Mouse (Mus musculus): ENCODE results near the gene 3110021N24Rik. TPM values are rescaled to one million over a fixed set of nuclear protein-coding genes. Genes with fewer than 3 reads are reported as not detected.
"Not testable (repeated sequence)": the region's sequence is repeated elsewhere in the genome, so short reads cannot be mapped to it uniquely, and the experiment has no call there.

3110021N24Rik gene
- 0.10 TPM in 1 of 2 replicates, not detected in the other for polyA plus RNA-seq (2015; fragmentation: Nextera tagmentation; extraction: Ambion mirVana)

DNA sequence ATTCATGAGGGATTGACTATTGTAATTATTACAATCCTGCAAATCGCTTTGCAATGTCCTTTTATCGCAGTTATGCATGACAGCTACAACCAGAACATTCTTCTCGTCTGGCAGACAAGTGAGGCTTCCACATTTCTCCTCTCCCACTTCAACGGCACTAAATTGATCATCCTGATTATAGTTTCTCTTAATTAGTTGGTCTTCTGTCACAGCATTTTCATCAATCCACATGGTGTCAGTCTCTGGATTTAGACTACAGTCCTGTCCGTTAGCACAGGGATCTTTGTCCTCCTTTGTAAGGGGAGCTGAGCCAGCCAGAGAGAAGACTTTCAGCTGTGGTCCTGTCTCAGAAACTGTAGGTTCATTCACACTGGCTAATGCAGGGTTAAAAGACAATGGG lies at the start of gene 3110021N24Rik:
3110021N24Rik (plus strand) TSS at position 301 of the 400 bp plus-strand sequence.
- H3K9ac ChIP-seq, result no peak within 1 kb of the TSS
- H3K36me3 ChIP-seq, result no peaks in the 10 kb centered on the region
- no peaks in the 10 kb centered on the region for H3K9me3 ChIP-seq (replicated peaks)
- ATAC-seq (ENCODE audit: low read depth) (no peak), DNase-seq (no peak)
- H3K27ac ChIP-seq, result no peak within 1 kb of the TSS
- no peak within 1 kb of the TSS for H3K4me2 ChIP-seq
- H3K4me1 ChIP-seq (replicated peaks), result no peaks in the 10 kb centered on the region
- WGBS (ENCODE audit: insufficient replicate concordance), result 71% methylated on average over 5 of the region's 5 CpGs
- H3K27me3 ChIP-seq, result no peaks in the 10 kb centered on the region
- H3K4me3 ChIP-seq (replicated peaks), result no peak within 1 kb of the TSS

DNA sequence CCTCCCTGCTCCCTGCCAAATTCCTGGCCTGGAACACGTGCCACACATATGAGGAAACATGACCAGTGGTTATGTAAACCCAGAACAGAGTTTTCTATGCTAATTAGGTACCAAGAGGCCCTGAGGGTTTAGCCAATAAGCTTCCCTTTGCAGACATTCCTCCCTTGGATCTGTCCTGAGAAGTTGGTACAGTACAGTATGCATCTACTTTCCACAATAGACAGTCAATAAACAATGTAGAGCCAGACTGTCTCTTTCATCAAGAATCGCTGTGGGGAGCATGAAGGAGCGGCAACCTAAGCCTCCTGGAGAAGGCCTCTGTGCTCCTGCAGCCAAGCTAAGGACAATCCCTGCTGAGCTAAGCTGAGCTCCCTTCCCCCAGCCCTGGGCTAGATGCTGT lies 33.3 kb upstream of the 3110021N24Rik start:
- Histone ChIP-seq H3K4me3 (replicated peaks) (no peak overlapping the region), H3K36me3 (no peaks in the 10 kb centered on the region), H3K9ac (no peak overlapping the region), H3K27me3 (no peaks in the 10 kb centered on the region), H3K27ac (no peak overlapping the region), H3K4me1 (replicated peaks) (no peaks in the 10 kb centered on the region), H3K4me2 (no peak overlapping the region), H3K9me3 (replicated peaks) (no peaks in the 10 kb centered on the region)
- no peak for ATAC-seq (ENCODE audit: low read depth)
- DNase-seq, result no peak
- 64% methylated on average over 3 of the region's 3 CpGs for WGBS (ENCODE audit: insufficient replicate concordance)

DNA sequence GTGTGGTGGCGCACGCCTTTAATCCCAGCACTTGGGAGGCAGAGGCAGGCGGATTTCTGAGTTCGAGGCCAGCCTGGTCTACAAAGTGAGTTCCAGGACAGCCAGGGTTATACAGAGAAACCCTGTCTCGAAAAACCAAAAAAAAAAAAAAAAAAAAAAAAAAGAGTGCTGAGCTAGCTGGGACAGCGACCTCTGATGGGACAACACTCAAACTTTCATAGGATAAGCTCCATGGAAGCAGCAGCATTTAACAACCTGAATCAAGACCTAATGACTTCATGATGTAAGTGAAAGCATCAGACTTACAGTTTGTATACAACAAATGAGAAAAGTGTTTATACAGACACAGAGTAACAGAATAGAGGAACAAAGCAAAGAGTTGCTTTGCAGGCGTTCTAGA lies 32.4 kb upstream of the 3110021N24Rik start:
- H3K4me1 ChIP-seq (replicated peaks); H3K36me3 ChIP-seq; DNase-seq; H3K4me3 ChIP-seq (replicated peaks); H3K9ac ChIP-seq; H3K9me3 ChIP-seq (replicated peaks); H3K4me2 ChIP-seq; H3K27ac ChIP-seq; H3K27me3 ChIP-seq; ATAC-seq (ENCODE audit: low read depth): not testable (repeated sequence)
- WGBS (ENCODE audit: insufficient replicate concordance), result 64% methylated on average over 6 of the region's 7 CpGs

- DNase-seq (no peak), ATAC-seq (ENCODE audit: low read depth) (no peak)
- no peak overlapping the region for H3K9ac ChIP-seq
- no peaks in the 10 kb centered on the region for H3K4me1 ChIP-seq (replicated peaks)
- H3K9me3 ChIP-seq (replicated peaks), result no peaks in the 10 kb centered on the region
- 72% methylated on average over 3 of the region's 3 CpGs for WGBS (ENCODE audit: insufficient replicate concordance)
- no peak overlapping the region for H3K27ac ChIP-seq
- no peak overlapping the region for H3K4me3 ChIP-seq (replicated peaks)
- H3K36me3 ChIP-seq, result no peaks in the 10 kb centered on the region
- no peaks in the 10 kb centered on the region for H3K27me3 ChIP-seq
- H3K4me2 ChIP-seq, result no peak overlapping the region
Measured at GRCm38 (mm10) chr4:108690479-108690878, 29.0 kb upstream of the 3110021N24Rik start.

DNA sequence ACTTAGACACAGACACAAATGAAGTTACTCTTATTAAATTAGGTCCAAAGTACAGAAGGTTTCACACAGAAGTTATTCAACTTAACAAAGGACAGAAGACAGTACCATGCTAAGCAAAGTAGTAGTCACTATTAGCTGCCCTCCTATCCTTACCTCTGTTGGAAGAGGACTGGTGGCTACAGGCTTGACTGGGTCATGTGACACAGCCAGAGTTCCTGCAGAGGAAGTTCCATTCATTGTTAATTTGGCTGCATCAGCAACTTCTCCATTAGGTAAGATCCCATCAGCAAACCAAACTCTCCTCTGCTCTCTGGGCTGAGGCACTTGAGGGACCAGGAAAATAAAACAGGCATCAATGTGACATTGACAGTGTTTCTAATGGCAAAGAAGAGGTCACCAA lies 28.0 kb upstream of the 3110021N24Rik start:
- no peak for ATAC-seq (ENCODE audit: low read depth)

DNA sequence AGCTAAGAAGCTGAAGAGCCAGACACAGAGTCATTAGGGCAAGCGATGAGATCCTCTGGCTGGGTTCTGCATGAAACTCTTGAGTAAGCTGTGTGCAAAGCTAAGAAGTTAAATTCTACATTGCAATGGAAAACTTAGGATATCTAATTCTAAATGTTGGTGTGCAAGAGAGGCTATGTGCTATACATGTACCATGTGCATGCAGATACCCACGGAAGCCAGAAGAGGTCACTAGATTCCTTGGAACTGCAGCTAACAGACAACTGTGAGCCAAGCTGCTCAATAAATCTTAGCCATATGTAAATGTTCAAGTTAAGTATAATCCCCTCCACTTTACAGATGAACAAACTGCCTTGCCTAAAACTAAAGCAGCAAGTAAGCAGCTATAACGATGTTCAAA lies 22.5 kb upstream of the 3110021N24Rik start:
- H3K27me3 ChIP-seq, result no peaks in the 10 kb centered on the region
- no peak for ATAC-seq (ENCODE audit: low read depth)
- WGBS (ENCODE audit: insufficient replicate concordance), result 47% methylated on average over 3 of the region's 3 CpGs

More for the DNA sequence above, 28.0 kb upstream of the 3110021N24Rik start:
- no peak overlapping the region for H3K9ac ChIP-seq
- no peaks in the 10 kb centered on the region for H3K36me3 ChIP-seq
- DNase-seq, result no peak
- H3K27me3 ChIP-seq, result no peaks in the 10 kb centered on the region
- no peaks in the 10 kb centered on the region for H3K9me3 ChIP-seq (replicated peaks)
- no peak overlapping the region for H3K4me2 ChIP-seq
- no peaks in the 10 kb centered on the region for H3K4me1 ChIP-seq (replicated peaks)
- H3K27ac ChIP-seq, result no peak overlapping the region
- no peak overlapping the region for H3K4me3 ChIP-seq (replicated peaks)

GRCm38 (mm10) chr4:108708209-108708608 lies 11.2 kb upstream of the 3110021N24Rik start:
- no peaks in the 10 kb centered on the region for H3K27me3 ChIP-seq
- DNase-seq, result no peak
- no peak overlapping the region for H3K4me3 ChIP-seq (replicated peaks)
- no peaks in the 10 kb centered on the region for H3K4me1 ChIP-seq (replicated peaks)
- H3K36me3 ChIP-seq, result no peaks in the 10 kb centered on the region
- H3K9me3 ChIP-seq (replicated peaks), result no peaks in the 10 kb centered on the region
- no peak overlapping the region for H3K9ac ChIP-seq
- H3K4me2 ChIP-seq, result no peak overlapping the region
- WGBS (ENCODE audit: insufficient replicate concordance), result 71% methylated on average over 5 of the region's 5 CpGs
- no peak for ATAC-seq (ENCODE audit: low read depth)
- H3K27ac ChIP-seq, result no peak overlapping the region

More for the DNA sequence above, 22.5 kb upstream of the 3110021N24Rik start:
- H3K4me1 ChIP-seq (replicated peaks), result no peaks in the 10 kb centered on the region
- H3K4me2 ChIP-seq, result no peak overlapping the region
- H3K27ac ChIP-seq, result no peak overlapping the region
- no peak overlapping the region for H3K4me3 ChIP-seq (replicated peaks)
- H3K9ac ChIP-seq, result no peak overlapping the region
- no peaks in the 10 kb centered on the region for H3K9me3 ChIP-seq (replicated peaks)
- H3K36me3 ChIP-seq, result no peaks in the 10 kb centered on the region
- no peak for DNase-seq

- Histone ChIP-seq H3K36me3 (no peaks in the 10 kb centered on the region), H3K4me2 (no peak overlapping the region), H3K9ac (no peak overlapping the region), H3K27me3 (no peaks in the 10 kb centered on the region), H3K9me3 (replicated peaks) (no peaks in the 10 kb centered on the region), H3K4me3 (replicated peaks) (no peak overlapping the region), H3K4me1 (replicated peaks) (no peaks in the 10 kb centered on the region), H3K27ac (no peak overlapping the region)
- no peak for ATAC-seq (ENCODE audit: low read depth)
- 47% methylated on average over 3 of the region's 3 CpGs for WGBS (ENCODE audit: insufficient replicate concordance)
- DNase-seq, result no peak
Measured at GRCm38 (mm10) chr4:108721245-108721784, 1.9 kb downstream of the 3110021N24Rik start.

DNA sequence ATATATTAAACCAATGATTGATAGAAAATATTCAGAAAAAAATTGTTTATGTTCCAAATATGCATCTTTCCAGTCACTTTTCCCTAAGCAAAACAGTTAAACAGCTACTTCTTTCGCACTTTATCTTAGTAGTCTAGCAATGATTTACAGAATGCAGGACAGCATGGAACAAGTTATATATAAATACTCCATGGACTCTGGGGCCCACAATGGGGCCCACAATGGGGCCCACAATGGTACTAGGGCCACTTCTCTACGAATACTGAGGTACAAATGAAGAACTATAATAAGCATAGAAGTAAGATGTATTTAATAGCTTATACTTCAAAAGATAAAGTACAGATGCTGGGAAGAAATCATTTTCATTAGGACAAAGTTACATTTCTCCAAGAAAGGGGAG lies 4.7 kb downstream of the 3110021N24Rik start:
- 47% methylated on average over 2 of the region's 2 CpGs for whole genome bisulfite sequencing (ENCODE audit: insufficient replicate concordance)
- H3K9ac ChIP-seq, result no peak overlapping the region
- H3K4me1 ChIP-seq (replicated peaks), result no peaks in the 10 kb centered on the region
- no peaks in the 10 kb centered on the region for H3K36me3 ChIP-seq
- no peak overlapping the region for H3K4me3 ChIP-seq (replicated peaks)
- H3K4me2 ChIP-seq, result no peak overlapping the region
- no peaks in the 10 kb centered on the region for H3K9me3 ChIP-seq (replicated peaks)
- no peak for DNase-seq
- H3K27me3 ChIP-seq, result no peaks in the 10 kb centered on the region
- no peak for ATAC-seq (ENCODE audit: low read depth)
- H3K27ac ChIP-seq, result no peak overlapping the region

GRCm38 (mm10) chr4:108730450-108730849 lies 11.0 kb downstream of the 3110021N24Rik start:
- no peaks in the 10 kb centered on the region for H3K27me3 ChIP-seq
- H3K4me1 ChIP-seq (replicated peaks), result no peaks in the 10 kb centered on the region
- H3K4me3 ChIP-seq (replicated peaks), result no peak overlapping the region
- DNase-seq (no peak), ATAC-seq (ENCODE audit: low read depth) (no peak)
- no peaks in the 10 kb centered on the region for H3K36me3 ChIP-seq
- H3K27ac ChIP-seq, result no peak overlapping the region
- no peaks in the 10 kb centered on the region for H3K9me3 ChIP-seq (replicated peaks)
- H3K9ac ChIP-seq, result no peak overlapping the region
- 43% methylated on average over 1 of the region's 1 CpGs for WGBS (ENCODE audit: insufficient replicate concordance)
- no peak overlapping the region for H3K4me2 ChIP-seq

- 57% methylated on average over 3 of the region's 3 CpGs for WGBS (ENCODE audit: insufficient replicate concordance)
- DNase-seq, result no peak
- Histone ChIP-seq H3K4me3 (replicated peaks) (no peak overlapping the region), H3K4me1 (replicated peaks) (no peaks in the 10 kb centered on the region), H3K9me3 (replicated peaks) (no peaks in the 10 kb centered on the region), H3K36me3 (no peaks in the 10 kb centered on the region), H3K9ac (no peak overlapping the region), H3K27ac (no peak overlapping the region), H3K27me3 (no peaks in the 10 kb centered on the region), H3K4me2 (no peak overlapping the region)
- ATAC-seq (ENCODE audit: low read depth), result no peak
Measured at GRCm38 (mm10) chr4:108731582-108731981, 12.1 kb downstream of the 3110021N24Rik start.

- no peak overlapping the region for H3K27ac ChIP-seq
- H3K4me2 ChIP-seq, result no peak overlapping the region
- no peaks in the 10 kb centered on the region for H3K4me1 ChIP-seq (replicated peaks)
- 63% methylated on average over 3 of the region's 3 CpGs for WGBS (ENCODE audit: insufficient replicate concordance)
- H3K9me3 ChIP-seq (replicated peaks), result no peaks in the 10 kb centered on the region
- H3K27me3 ChIP-seq, result no peaks in the 10 kb centered on the region
- DNase-seq (no peak), ATAC-seq (ENCODE audit: low read depth) (no peak)
- no peaks in the 10 kb centered on the region for H3K36me3 ChIP-seq
- H3K4me3 ChIP-seq (replicated peaks), result no peak overlapping the region
- no peak overlapping the region for H3K9ac ChIP-seq
Measured at GRCm38 (mm10) chr4:108746160-108746873, 26.9 kb downstream of the 3110021N24Rik start.

Data from liver, embryonic 13.5 days (tissue).